Mouse (Mus musculus) liver, postnatal 0 days (tissue): Measurements from ENCODE around the gene 4933411K16Rik.

ENCODE experiments used
- CTCF ChIP-seq: sonication (generic); IDR thresholded peaks from 2 replicates; pipeline ENCODE4 v1.5.1; 2016; ENCODE audit warnings: antibody characterized with exemption, low read depth
- EP300 ChIP-seq: IDR thresholded peaks from 2 replicates; pipeline ENCODE4 v1.6.1; 2016; ENCODE audit warnings: antibody characterized with exemption, low read depth, mild to moderate bottlenecking

DNA sequence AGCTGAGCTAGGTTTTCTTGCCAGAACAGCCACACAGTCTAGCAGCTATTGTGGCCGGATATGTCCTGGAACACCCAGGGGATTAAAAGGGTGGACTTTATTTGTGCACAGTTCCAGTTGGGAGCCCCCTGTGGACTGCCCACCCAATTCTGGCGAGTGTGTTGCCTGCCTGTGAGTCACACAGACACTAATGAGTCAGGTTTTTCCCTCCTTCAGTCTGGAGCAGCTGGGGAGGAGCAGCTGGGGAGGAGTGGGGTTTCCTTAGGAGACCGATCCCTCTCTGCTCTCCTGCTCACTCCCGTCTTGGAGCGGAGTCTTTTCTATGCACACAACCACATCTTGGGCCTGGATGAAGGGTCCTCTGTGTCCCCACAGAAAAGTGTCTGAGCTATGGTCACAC, 35.2 kb upstream of the 4933411K16Rik start:
- TF ChIP-seq CTCF (no peak), EP300 (no peak)
